Mouse (Mus musculus) spleen, adult 2 months (tissue): ENCODE data around the gene Cfap69.

ENCODE experiments used
- CTCF ChIP-seq: fragments of 200-500 bp; IDR thresholded peaks from 2 replicates; pipeline ENCODE4 v1.5.1; 2011; ENCODE audit warnings: mild to moderate bottlenecking, inconsistent platforms; ENCODE audit not compliant: insufficient read depth, insufficient read length, insufficient replicate concordance; ENCODE audit errors: extremely low read depth
- POLR2A ChIP-seq: fragments of 200-500 bp; IDR thresholded peaks from 2 replicates; pipeline ENCODE4 v1.6.1; 2011; ENCODE audit warnings: low read depth, low read length, inconsistent platforms

GRCm38 (mm10) chr5:5693541-5693955 is 29.5 kb upstream of the Cfap69 start:
- no peak for TF ChIP-seq CTCF
- TF ChIP-seq POLR2A: no peak
